Mouse (Mus musculus) embryo, embryonic 10 days (tissue): Measurements from ENCODE around the gene Zfp46.

Source experiments
- DNase-seq: peaks from one replicate; pipeline ENCODE4 v3.0.0-alpha.2; 2015; ENCODE audit warnings: low spot score

The Zfp46 gene

GRCm38 (mm10) chr4:136311042-136311999 is 26.8 kb downstream of the Zfp46 start:
- DNase-seq: peak; percentile 65

- DNase-seq: peak; percentile 11
These were observed 28.1 kb downstream of the Zfp46 start for GRCm38 (mm10) chr4:136312616-136313015.

GRCm38 (mm10) chr4:136317667-136318066 is 33.2 kb downstream of the Zfp46 start:
- no peak for DNase-seq

- DNase-seq: no peak
These were observed 35.5 kb downstream of the Zfp46 start for GRCm38 (mm10) chr4:136320016-136320415.

- DNase-seq: no peak
These were observed 39.7 kb downstream of the Zfp46 start for GRCm38 (mm10) chr4:136324226-136324625.

- no peak for DNase-seq
These were observed 42.8 kb downstream of the Zfp46 start for GRCm38 (mm10) chr4:136327238-136327637.

GRCm38 (mm10) chr4:136328115-136328514 is 43.6 kb downstream of the Zfp46 start:
- DNase-seq: no peak

- no peak for DNase-seq
These were observed 47.2 kb downstream of the Zfp46 start for GRCm38 (mm10) chr4:136331709-136332108.

GRCm38 (mm10) chr4:136333191-136333590 is 48.7 kb downstream of the Zfp46 start:
- DNase-seq: no peak

GRCm38 (mm10) chr4:136335065-136335464 is 50.6 kb downstream of the Zfp46 start:
- no peak for DNase-seq

GRCm38 (mm10) chr4:136337129-136337528 is 52.6 kb downstream of the Zfp46 start:
- DNase-seq: no peak
